Mouse (Mus musculus) hindbrain, embryonic 16.5 days (tissue): ENCODE measurements around the gene Nrxn1. TPM values are rescaled to one million over a fixed set of nuclear protein-coding genes. Genes with fewer than 3 reads are reported as not detected.

ENCODE experiments used
- ATAC-seq: fragments of 200-750 bp; cut with Nextera tagmentation; 2 replicates; pipeline ENCODE4 v1.8.0; 2017; ENCODE audit warnings: moderate TSS enrichment, moderate library complexity
- H3K27ac ChIP-seq: fragments of 300-500 bp; sonication (generic); 2 replicates; pipeline ENCODE4 v1.5.1; 2014; ENCODE audit warnings: low read depth, mild to moderate bottlenecking, control low read depth, low read length, moderate library complexity
- H3K27me3 ChIP-seq: fragments of 300-500 bp; sonication (generic); replicated peaks from 2 replicates; pipeline ENCODE4 v1.6.1; 2014; ENCODE audit warnings: low read length; ENCODE audit not compliant: control insufficient read depth, insufficient read depth
- H3K36me3 ChIP-seq: fragments of 300-500 bp; sonication (generic); 2 replicates; pipeline ENCODE4 v1.6.1; 2014; ENCODE audit warnings: mild to moderate bottlenecking, low read length, moderate library complexity, mixed read lengths; ENCODE audit not compliant: control insufficient read depth, insufficient read depth
- H3K4me1 ChIP-seq: fragments of 300-500 bp; sonication (generic); 2 replicates; pipeline ENCODE4 v1.6.1; 2014; ENCODE audit warnings: low read depth, low read length; ENCODE audit not compliant: control insufficient read depth, insufficient read depth
- H3K4me2 ChIP-seq: fragments of 300-500 bp; sonication (generic); 2 replicates; pipeline ENCODE4 v1.6.1; 2014; ENCODE audit warnings: mild to moderate bottlenecking, low read length, control low read depth, moderate library complexity
- H3K4me3 ChIP-seq: fragments of 300-500 bp; sonication (generic); 2 replicates; pipeline ENCODE4 v1.5.1; 2014; ENCODE audit warnings: mild to moderate bottlenecking, low read length, control low read depth, moderate library complexity
- H3K9ac ChIP-seq: fragments of 300-500 bp; sonication (generic); 2 replicates; pipeline ENCODE4 v1.6.1; 2014; ENCODE audit warnings: low read depth, mild to moderate bottlenecking, control low read depth, low read length, moderate library complexity
- H3K9me3 ChIP-seq: fragments of 300-500 bp; sonication (generic); 2 replicates; pipeline ENCODE4 v1.6.1; 2014; ENCODE audit warnings: mild to moderate bottlenecking, low read length, moderate library complexity; ENCODE audit not compliant: control insufficient read depth
- WGBS: fragments of 180-500 bp; shearing (Covaris S2); extraction: QIAGEN DNeasy Blood & Tissue Kit; methylation state at CpG from one replicate; pipeline ENCODE4 v1.1.7; 2014; 5-methylcytosine and 5-hydroxymethylcytosine counted together
- polyA plus RNA-seq: library from polyadenylated mRNA; unstranded; fragments of >200 nt; fragmentation: Nextera tagmentation; extraction: Ambion mirVana; gene quantifications from 2 replicates; pipeline ENCODE4 v1.2.1, GENCODE M21; 2015

Nrxn1 gene
- polyA plus RNA-seq, 1 experiment from 2014 or later: 250 TPM

DNA sequence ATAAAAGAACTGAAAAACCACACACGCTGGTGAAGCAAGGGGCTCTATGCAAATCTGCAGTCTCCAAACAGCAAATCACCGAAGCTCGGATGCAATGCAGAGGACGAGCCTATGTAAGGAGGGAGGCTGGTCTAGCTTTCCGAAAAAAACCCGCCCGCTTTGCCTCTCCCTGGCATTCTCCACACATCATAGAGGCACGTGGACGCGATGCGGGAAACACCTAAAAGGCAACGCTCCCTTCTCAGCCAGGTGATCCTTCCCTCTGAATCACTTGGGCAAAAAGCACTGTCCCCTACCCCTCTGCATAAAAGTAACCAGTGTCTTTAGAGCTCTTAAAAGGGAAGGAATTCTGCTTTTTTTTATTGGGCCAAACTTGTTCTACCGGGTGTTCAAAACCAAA is 637.0 kb downstream of the Nrxn1 start:
- H3K4me1 ChIP-seq: peaks cover 3% of the 10 kb centered on the region
- peak; percentile 76 for ATAC-seq
- peak overlapping the region; percentile 71 for H3K4me3 ChIP-seq
- H3K27me3 ChIP-seq: no peaks in the 10 kb centered on the region
- peak overlapping the region; percentile 83 for H3K9ac ChIP-seq
- H3K27ac ChIP-seq: peak overlapping the region; percentile 91
- no peaks in the 10 kb centered on the region for H3K9me3 ChIP-seq
- no peaks in the 10 kb centered on the region for H3K36me3 ChIP-seq
- WGBS: 0% methylated on average over 13 of the region's 13 CpGs
- H3K4me2 ChIP-seq: peak overlapping the region; percentile 73

DNA sequence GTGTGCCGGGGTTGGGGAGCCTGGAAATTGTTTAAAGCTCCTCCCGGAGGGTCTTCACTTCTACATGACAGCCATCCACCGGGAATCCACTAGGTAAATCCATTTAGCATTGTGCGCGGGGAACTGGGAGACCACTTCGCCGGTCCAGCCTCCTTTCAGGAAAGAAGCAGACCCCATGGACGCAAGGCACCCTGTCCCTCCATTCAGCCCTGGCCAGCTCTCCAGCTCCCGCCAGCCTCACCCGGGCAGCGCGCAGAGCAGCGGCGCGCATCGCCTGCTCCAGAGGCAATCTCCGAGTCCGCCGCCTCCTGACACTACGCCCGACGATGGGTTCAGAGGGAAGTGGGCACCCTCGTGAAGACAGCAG is 637.5 kb downstream of the Nrxn1 start:
- H3K9ac ChIP-seq: peak overlapping the region; percentile 83
- WGBS: under 1% methylated on average over 23 of the region's 23 CpGs
- no peaks in the 10 kb centered on the region for H3K9me3 ChIP-seq
- H3K4me3 ChIP-seq: peak overlapping the region; percentile 71
- peak; percentile 72 for ATAC-seq
- H3K4me2 ChIP-seq: peak overlapping the region; percentile 73
- peaks cover 3% of the 10 kb centered on the region for H3K4me1 ChIP-seq
- H3K27ac ChIP-seq: peak overlapping the region; percentile 91
- H3K36me3 ChIP-seq: no peaks in the 10 kb centered on the region
- H3K27me3 ChIP-seq: no peaks in the 10 kb centered on the region

DNA sequence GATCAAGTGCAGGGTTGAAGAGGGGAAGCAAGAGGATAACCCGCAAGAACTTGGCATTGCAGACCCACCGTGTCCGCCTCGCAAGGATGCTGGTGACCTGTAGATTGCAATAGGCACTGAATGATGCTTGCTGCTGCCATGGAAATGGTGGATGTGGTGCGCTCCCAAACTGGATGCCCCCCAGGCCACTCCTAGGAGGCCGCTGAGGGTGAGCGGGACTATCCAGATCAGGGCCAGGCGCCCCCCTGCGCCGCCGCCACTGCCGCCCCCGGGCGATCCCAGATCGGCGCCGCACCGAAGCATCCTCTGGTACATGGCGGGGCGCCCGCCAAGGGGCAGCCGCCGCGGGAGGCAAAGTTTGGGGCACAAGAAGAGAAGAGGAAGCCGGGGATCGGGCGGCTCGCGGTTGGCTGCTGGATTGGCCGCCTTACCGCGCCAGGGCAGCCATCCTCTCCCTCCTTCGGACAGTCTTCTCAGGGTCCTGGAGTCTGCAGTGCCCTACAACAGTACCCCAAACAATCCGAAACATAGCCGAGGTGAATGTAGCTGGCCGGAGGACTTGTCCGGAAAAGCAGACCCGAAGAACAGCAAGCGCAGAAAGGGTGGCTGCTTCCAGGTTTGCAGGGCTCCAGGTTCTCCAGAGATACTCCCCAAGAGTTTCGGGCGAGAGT is 638.0 kb downstream of the Nrxn1 start:
- Histone ChIP-seq H3K36me3 (no peaks in the 10 kb centered on the region), H3K27me3 (no peaks in the 10 kb centered on the region), H3K27ac (peak overlapping the region; percentile 91), H3K4me2 (peak overlapping the region; percentile 73), H3K9me3 (no peaks in the 10 kb centered on the region), H3K4me1 (peaks cover 3% of the 10 kb centered on the region), H3K9ac (peak overlapping the region; percentile 83), H3K4me3 (peak overlapping the region; percentile 71)
- WGBS: under 1% methylated on average over 40 of the region's 41 CpGs
- peak; percentile 55 for ATAC-seq

DNA sequence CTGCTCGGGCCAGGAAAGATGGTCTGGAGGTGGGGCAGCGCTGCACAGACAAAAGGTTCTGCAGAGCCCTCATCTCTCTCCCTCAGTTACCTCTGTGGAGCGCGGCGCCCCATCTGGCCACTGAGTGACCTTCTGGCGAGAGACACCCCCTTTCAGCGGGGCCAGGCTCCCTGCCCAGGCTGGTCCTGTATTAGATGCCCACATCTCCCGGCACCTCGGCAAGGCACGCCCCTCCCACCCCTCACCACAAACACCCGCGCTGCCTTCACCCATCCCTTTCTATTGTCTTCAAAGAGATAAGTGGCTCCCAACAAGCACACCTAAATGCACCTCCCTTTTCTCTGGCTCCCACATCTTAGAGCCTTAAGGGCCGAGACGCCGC is 638.5 kb downstream of the Nrxn1 start:
- Histone ChIP-seq H3K27me3 (no peaks in the 10 kb centered on the region), H3K9me3 (no peaks in the 10 kb centered on the region), H3K4me3 (peak overlapping the region; percentile 71), H3K36me3 (no peaks in the 10 kb centered on the region), H3K4me1 (peaks cover 3% of the 10 kb centered on the region), H3K27ac (peak overlapping the region; percentile 91), H3K9ac (peak overlapping the region; percentile 83), H3K4me2 (peak overlapping the region; percentile 73)
- peak; percentile 67 for ATAC-seq
- WGBS: 0% methylated on average over 15 of the region's 15 CpGs

GRCm38 (mm10) chr17:90453280-90453679 is 639.6 kb downstream of the Nrxn1 start:
- no peak for ATAC-seq
- 45% methylated on average over 4 of the region's 4 CpGs for WGBS
- Histone ChIP-seq H3K27ac (peak overlapping the region; percentile 91), H3K36me3 (no peaks in the 10 kb centered on the region), H3K27me3 (no peaks in the 10 kb centered on the region), H3K9me3 (no peaks in the 10 kb centered on the region), H3K4me3 (peak overlapping the region; percentile 71), H3K9ac (peak overlapping the region; percentile 54), H3K4me2 (peak overlapping the region; percentile 73), H3K4me1 (peaks cover 3% of the 10 kb centered on the region)

DNA sequence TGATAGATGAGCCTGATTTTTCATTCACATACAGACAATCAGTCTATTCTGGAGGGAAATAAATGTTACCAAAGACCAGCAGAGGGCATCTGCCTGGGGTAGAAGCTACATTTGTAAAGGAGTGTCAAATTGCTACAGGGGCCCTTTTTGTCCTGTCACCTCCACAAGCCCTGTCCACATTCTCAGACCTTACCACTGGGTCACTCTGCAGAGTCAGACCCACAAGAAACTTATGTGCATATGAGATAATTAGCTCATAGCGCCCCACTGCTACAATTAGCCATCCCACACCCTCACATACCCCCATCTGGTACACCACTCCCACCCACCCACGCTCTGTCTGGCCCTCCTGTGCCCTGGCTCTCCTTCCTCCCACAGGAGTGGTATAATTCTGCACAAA is 640.1 kb downstream of the Nrxn1 start:
- Histone ChIP-seq H3K9ac (peak overlapping the region; percentile 54), H3K4me1 (peaks cover 3% of the 10 kb centered on the region), H3K27ac (peak overlapping the region; percentile 91), H3K4me3 (peak overlapping the region; percentile 71), H3K36me3 (no peaks in the 10 kb centered on the region), H3K4me2 (peak overlapping the region; percentile 73), H3K9me3 (no peaks in the 10 kb centered on the region), H3K27me3 (no peaks in the 10 kb centered on the region)
- 47% methylated on average over 2 of the region's 2 CpGs for WGBS
- no peak for ATAC-seq

- no peak for ATAC-seq
- Histone ChIP-seq H3K9ac (0 out of 2 replicates have a peak overlapping the region, but pooled peaks have one; percentile 35), H3K9me3 (no peaks in the 10 kb centered on the region), H3K27ac (no peak overlapping the region), H3K4me1 (peaks cover under 1% of the 10 kb centered on the region), H3K36me3 (no peaks in the 10 kb centered on the region), H3K27me3 (no peaks in the 10 kb centered on the region), H3K4me3 (peak overlapping the region; percentile 71), H3K4me2 (peak overlapping the region; percentile 73)
- 47% methylated on average over 2 of the region's 2 CpGs for WGBS
Measured at GRCm38 (mm10) chr17:90451384-90451783, 641.5 kb downstream of the Nrxn1 start.

- Histone ChIP-seq H3K9ac (no peak overlapping the region), H3K36me3 (no peaks in the 10 kb centered on the region), H3K4me2 (no peak overlapping the region), H3K4me1 (no peaks in the 10 kb centered on the region), H3K9me3 (no peaks in the 10 kb centered on the region), H3K4me3 (no peak overlapping the region), H3K27ac (no peak overlapping the region), H3K27me3 (no peaks in the 10 kb centered on the region)
- no peak for ATAC-seq
Measured at GRCm38 (mm10) chr17:90443067-90443466, 649.8 kb downstream of the Nrxn1 start.

- Histone ChIP-seq H3K27me3 (no peaks in the 10 kb centered on the region), H3K4me2 (no peak overlapping the region), H3K4me1 (no peaks in the 10 kb centered on the region), H3K4me3 (no peak overlapping the region), H3K9ac (no peak overlapping the region), H3K36me3 (no peaks in the 10 kb centered on the region), H3K27ac (no peak overlapping the region), H3K9me3 (no peaks in the 10 kb centered on the region)
- ATAC-seq: no peak
Measured at GRCm38 (mm10) chr17:90435836-90436235, 657.0 kb downstream of the Nrxn1 start.
